Mouse (Mus musculus): ENCODE results near the gene Dock1.
A peak's percentile ranks its signal among the peaks of the same experiment; 100 is the strongest.

Dock1 gene

GRCm38 (mm10) chr7:134670312-134671002 is at the start of gene Dock1:
TSS of gene Dock1 (plus strand) at chr7:134670654.
- peak; percentile 8 to 10 for DNase-seq

- no peak for DNase-seq
Observed at GRCm38 (mm10) chr7:134627906-134628305, 42.5 kb upstream of the Dock1 start.

- DNase-seq, result no peak
Observed at GRCm38 (mm10) chr7:134650246-134650830, 20.1 kb upstream of the Dock1 start.

- DNase-seq, result no peak
Observed at GRCm38 (mm10) chr7:134651071-134651470, 19.4 kb upstream of the Dock1 start.

- DNase-seq, result no peak
Observed at GRCm38 (mm10) chr7:134663241-134663640, 7.2 kb upstream of the Dock1 start.

- no peak for DNase-seq
Observed at GRCm38 (mm10) chr7:134665642-134666282, 4.7 kb upstream of the Dock1 start.

GRCm38 (mm10) chr7:134667271-134667702 is 3.2 kb upstream of the Dock1 start:
- no peak for DNase-seq

GRCm38 (mm10) chr7:134669474-134670311 is 761 bp upstream of the Dock1 start:
- no peak for DNase-seq

GRCm38 (mm10) chr7:134671003-134671461 is 578 bp downstream of the Dock1 start:
- no peak for DNase-seq

GRCm38 (mm10) chr7:134671467-134671901 is 1.0 kb downstream of the Dock1 start:
- DNase-seq, result no peak

- DNase-seq, result no peak
Observed at GRCm38 (mm10) chr7:134673135-134673534, 2.7 kb downstream of the Dock1 start.

GRCm38 (mm10) chr7:134673952-134674351 is 3.5 kb downstream of the Dock1 start:
- DNase-seq, result no peak

- DNase-seq, result no peak
Observed at GRCm38 (mm10) chr7:134677852-134678251, 7.4 kb downstream of the Dock1 start.

- no peak for DNase-seq
Observed at GRCm38 (mm10) chr7:134679314-134680158, 9.1 kb downstream of the Dock1 start.

GRCm38 (mm10) chr7:134680161-134680560 is 9.7 kb downstream of the Dock1 start:
- no peak for DNase-seq

- DNase-seq, result no peak
Observed at GRCm38 (mm10) chr7:134681729-134682527, 11.5 kb downstream of the Dock1 start.

GRCm38 (mm10) chr7:134688332-134688731 is 17.9 kb downstream of the Dock1 start:
- no peak for DNase-seq

GRCm38 (mm10) chr7:134690118-134690517 is 19.7 kb downstream of the Dock1 start:
- no peak for DNase-seq

- no peak for DNase-seq
Observed at GRCm38 (mm10) chr7:134690806-134691205, 20.4 kb downstream of the Dock1 start.

GRCm38 (mm10) chr7:134693325-134693724 is 22.9 kb downstream of the Dock1 start:
- DNase-seq, result no peak

- no peak for DNase-seq
Observed at GRCm38 (mm10) chr7:134695431-134695830, 25.0 kb downstream of the Dock1 start.
